Mouse (Mus musculus): ENCODE measurements around the gene Rbm38.

Gene Rbm38

DNA sequence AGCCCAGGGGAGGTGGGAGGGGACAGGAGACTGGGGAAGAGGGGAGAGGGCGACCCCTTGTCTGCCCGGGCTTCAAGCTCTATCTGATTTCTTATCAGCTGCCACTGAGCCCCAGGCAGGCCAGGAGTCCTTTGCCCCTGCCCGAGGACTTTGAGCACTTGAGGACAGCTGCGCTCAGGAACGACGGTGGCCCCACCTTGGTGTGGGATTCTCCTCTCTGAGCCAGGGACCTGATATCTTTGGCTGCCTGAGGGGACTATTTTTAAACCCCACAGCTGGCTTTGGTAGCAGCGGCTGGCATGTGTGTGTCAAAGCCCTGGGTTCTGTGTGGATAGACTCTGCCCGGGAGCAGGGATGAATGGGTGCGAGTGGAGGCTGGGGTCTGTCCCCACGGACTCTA, 37.3 kb downstream of the Rbm38 start:
- DNase-seq (ENCODE audit: low spot score in 2 of 2), result no peak

DNA sequence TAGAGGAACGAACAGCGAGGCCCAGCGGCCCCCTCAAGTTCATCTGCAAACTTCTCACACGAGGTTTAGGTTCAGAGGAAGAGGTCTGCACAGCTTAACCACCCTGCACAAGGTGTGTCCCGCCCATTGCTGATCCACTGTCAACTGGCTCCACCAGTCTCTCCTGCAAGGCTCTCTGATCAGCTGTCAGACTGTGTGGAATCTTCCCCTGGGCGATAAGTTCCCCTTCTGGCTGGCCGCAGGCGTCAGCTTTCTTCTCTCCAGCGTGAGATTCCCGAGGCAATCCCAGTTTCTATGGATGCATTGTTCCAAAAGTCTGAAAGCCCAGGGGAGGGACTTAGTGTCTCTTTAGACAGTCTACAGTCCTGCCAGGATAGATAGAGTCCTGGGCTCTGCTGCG, 38.0 kb downstream of the Rbm38 start:
- no peak for DNase-seq (ENCODE audit: low spot score in 2 of 2)

DNA sequence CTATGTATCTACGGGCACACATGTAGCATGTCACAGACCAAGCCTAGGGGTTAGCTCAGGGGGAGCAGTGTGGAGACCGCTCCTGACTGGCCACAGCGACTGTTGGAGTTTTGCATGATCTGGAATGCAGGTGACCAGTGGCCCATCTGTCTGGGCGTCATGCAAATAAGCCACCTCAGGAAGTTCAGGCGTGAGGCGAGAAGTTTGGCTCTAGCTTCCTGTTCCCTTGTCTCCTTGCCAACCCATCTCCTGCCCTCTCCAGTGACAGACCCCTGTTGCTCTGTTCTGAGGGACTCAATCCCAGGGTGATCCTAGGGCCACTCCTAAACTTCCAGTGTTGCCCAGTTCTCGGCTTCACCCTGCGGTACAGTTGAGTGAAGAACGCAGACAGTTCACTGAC, 40.2 kb downstream of the Rbm38 start:
- DNase-seq (ENCODE audit: low spot score in 2 of 2), result no peak

DNA sequence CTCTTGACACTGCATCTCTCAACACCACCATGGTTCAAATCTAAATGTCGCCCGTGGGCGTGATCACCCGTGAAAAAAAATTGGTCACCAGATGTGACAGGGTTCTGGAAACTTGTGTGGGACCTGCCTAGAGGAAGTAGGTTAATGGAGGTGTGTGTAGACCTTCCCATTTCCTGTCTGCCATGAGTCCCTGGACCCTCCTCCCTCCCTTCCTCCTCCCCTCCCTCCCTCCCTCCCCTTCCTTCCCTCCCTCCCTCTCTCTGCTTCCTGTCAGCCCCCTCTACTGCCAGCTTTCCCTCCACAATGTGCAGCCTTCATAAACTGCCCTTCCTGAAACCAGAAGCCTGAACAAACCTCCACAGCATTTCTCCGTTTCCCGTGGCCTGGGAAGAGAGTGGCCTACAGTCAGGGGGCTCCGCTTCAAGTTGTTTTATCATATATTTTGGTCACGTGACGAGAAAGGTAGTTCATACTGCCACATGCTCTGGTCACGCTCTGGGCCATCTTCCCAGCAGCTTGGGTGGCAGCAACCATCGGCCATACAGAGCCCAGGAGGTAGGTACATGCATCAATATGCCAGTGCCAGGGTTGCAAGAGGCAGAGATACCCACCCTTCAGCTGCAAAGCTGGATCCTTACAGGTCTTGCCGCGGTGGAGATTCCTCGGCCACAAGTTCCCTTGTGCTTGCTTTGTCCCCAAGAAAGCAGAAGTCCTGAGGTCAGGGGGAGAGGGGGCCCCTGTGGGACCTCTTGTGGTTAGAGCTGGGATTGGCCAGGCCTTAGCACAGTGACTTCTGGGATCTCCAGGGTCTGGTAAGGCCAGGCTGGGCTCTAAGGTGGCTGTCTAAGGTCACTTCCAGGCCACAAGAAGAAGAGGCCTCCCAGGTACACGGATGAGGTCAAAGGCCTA, 41.4 kb downstream of the Rbm38 start:
- DNase-seq (ENCODE audit: low spot score in 2 of 2), result no peak

DNA sequence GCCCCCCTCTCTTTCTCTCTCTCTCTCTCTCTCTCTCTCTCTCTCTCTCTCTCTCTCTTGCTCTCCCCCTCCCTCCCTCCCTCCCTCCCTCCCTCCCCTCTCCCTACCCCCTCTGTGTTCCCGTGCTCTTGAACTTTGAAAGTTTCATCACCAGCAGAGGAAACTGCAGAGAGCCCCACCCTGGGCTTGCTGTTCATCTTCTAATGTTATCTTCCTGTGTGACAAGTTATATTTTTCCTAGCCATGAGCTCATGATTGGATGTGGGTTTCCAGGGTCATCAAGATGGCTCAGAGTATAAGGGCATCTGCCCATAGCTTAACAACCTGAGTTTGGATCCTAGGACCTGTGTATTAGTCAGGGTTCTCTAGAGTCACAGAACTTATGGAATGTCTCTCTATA, 42.9 kb downstream of the Rbm38 start:
- no peak for DNase-seq (ENCODE audit: low spot score in 2 of 2)

DNA sequence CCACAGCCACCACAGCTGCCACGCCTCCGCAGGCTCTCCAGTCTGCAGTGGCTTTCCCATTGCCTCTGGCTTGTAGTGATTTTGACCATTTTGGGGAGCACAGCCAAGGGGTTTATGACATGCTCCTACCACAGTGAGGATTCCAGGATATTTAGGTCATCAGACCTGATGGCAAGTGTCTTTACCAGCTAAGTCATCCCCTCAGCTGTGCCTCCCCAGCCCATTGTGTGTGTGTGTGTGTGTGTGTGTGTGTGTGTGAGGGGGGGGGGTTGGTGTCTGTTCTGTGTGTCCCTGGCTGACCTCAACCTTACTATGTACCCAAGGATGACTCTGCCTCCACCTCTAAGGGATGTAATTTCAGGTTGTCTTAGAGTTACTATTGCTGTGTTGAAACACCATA, 44.6 kb downstream of the Rbm38 start:
- DNase-seq (ENCODE audit: low spot score in 2 of 2), result no peak

DNA sequence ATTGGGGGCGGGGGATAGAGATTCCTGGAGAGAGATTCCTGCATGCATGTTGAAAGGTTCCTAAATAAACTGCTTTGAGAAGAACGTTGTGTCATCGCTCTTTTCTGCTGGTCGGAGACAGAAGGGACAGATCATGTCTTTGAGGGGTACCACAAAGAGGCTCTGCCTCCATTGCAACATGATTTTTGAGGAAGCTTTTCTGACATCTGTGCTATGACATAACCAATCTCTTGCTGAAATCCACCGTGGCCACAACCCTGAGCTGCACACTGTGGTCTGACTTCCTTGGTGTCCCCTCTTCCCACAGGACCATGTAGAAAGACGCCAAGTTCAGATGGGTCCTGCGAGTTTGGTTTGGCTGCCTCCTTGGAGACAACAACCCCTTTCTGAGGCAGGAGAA, 52.6 kb downstream of the Rbm38 start:
- DNase-seq (ENCODE audit: low spot score in 2 of 2), result no peak

DNA sequence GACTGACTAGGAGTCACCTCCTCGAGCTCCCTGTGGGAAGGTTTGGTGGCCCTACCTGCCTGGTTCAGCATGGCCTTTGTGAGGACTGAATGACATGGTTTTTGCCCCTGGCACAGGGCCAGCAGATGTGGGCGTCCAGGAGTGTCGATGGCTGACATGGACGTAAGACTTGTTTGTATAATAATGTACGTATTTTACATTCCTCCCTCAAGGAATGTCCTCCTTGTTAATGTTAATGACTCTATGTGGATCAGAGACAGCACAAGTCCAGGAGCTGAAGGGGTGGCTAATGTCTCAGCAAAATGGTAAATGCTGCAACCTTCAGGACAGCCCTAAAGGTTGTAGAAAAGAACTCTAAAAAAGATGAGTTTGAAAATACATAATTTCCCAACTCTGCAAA, 53.4 kb downstream of the Rbm38 start:
- no peak for DNase-seq (ENCODE audit: low spot score in 2 of 2)

DNA sequence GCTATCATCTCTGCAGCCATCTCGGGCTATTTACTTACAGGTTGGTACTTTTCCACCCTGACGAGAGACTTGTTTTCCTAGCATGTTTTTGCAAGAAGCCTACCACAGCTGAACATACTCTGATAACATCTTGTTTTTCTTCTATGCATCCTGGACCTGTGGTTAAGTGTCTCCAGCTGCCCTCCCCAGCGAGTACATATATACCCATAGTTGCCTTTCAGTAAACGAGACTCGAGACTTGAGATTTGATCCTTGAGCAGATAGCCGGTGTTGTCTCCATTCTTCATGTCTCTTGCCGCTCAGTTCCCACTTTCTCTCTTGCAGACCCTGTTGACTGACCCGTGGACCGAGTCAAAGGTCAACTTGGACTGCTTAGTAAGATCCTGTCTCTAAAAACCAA, 56.6 kb downstream of the Rbm38 start:
- DNase-seq (ENCODE audit: low spot score in 2 of 2), result no peak

DNA sequence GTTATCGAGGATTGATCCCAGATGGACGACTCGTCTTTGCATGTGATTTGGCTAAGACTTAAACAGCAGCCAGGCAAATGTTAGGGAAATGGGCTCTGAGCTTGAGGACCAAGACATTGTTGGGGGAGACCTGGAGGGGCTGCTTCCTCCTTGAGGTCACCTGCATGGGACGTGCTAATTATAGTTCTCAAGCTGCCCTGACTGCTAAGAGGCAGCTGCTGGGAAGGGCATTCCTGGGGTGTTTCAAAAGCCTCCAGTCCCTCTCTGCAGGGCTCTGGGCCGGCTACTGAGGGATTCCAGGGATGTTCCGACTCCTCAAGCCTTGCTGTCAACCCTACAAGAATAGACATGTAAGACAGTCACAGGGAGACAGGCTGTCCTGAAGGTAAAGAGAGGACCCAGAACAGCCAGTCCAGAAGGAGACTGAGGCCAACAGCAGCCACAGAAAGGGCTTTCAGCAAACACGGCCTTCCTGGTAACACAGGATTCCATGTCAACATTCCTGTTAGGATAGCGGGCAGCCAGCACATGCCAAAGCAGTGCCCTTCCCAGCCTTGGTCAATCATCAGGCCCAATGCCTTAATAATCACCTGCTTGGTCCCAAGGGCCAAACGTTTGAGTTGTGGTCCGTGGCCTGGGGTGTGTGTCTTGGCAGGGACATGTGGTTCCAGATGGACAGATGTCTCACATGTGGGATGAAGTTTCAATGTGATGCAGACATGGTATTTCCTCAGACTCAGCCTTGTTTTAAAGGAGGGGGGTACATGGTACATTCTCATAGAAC, 59.7 kb downstream of the Rbm38 start:
- no peak for DNase-seq (ENCODE audit: low spot score in 2 of 2)

DNA sequence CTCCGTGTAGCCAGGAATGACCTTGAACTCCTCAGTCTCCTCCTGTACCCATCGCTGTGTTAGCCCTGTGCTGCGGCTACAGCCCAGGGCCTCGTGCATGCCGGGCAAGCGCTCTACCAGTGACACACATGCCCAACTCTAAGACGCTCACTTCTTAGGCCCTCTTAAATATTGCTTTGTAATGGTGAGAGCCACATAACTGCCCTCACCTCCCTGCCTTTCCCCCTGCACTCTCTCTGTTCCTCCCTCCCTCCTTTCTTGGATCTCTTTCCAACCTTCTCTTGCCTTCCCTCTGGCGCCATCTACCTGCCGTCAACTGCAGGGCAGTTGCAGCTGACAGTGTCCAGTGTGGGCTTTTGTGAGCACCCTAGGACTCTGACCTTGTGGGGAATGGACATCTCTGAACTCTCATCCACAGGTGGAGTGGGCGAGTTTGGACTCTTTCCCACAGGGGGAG, 60.5 kb downstream of the Rbm38 start:
- DNase-seq (ENCODE audit: low spot score in 2 of 2), result peak; percentile 64 to 85

DNA sequence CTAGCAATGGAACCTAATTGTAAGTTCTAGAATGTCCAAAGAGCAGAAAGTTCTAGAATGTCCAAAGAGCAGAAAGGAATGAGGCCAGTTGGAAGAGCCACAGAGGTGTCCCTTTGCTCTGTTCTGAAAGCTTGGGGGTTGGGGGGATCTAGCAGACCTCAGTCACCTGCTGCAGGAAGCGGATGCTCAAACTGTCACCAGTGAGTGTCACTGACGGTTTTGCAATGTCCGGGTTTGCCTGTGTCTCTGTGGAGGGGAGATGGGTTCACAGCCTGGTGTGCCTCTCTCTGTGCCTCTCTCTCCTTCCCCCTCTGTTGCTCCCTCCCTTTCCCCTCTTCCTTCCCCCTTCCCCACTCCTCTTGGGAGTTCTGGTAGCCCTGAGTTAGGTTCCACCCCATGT, 62.4 kb downstream of the Rbm38 start:
- DNase-seq (ENCODE audit: low spot score in 2 of 2), result no peak

DNA sequence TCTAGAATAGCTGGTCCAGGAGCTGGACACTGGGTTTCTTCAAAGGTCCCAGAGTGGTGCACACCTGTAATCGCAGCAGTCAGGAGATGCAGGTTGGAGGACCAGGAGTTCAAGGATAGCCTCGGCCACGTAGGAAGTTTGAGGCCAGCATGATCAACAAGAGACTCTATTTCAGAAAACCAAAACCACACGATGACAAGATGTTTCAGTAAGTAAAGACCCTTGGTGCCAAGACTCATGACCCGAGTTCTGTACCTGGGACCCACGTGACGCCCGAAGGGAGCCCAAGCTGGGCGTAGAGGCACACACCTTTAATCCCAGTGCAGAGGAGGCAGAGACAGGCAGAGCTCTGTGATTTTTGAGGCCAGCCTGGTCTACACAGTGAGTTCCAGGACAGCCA, 62.8 kb downstream of the Rbm38 start:
- no peak for DNase-seq (ENCODE audit: low spot score in 2 of 2)

DNA sequence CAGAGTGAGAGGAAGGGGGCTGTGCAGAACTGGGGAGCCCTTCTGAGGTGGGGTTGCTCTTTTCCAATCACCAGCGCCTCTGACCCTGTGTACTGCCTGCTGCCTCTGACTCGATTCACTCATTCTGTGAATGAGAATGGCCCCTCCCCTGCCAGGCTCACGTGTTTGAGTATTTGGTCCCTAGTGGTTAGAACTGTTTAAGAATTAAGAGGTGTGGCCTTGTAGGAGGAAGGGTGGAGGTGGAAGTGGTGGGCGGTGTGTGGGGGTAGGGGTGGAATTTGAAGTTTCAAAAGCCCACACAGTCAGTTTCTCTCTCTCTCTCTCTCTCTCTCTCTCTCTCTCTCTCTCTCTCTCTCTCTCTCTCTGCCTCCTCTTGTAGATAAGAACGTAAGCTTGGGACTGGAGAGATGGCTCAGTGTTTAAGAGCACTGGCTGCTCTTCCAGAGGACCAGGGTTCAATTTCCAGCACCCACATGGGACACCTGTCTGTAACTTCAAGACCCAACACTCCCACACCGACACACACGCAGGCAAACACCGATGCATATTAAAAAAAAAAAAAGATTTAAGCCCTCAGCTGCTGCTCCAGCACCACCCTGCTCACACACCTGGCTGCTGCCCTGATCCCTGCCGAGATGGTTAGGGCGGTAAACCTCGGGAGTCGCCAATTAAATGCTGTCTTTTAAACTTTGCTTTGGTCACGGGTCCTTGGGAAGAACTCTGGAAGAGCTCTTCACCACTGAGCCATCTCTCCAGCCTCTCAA, 63.6 kb downstream of the Rbm38 start:
- no peak for DNase-seq (ENCODE audit: low spot score in 2 of 2)
